Mouse (Mus musculus): ENCODE results near the gene Thrb.

- TF ChIP-seq CTCF (IDR thresholded peaks at IDR 0.05; ENCODE audit: control insufficient read depth, insufficient read depth, low read length) = no peak
- no peak for TF ChIP-seq POLR2A (IDR thresholded peaks at IDR 0.05; ENCODE audit: borderline replicate concordance, control insufficient read depth, low read depth, low read length)
These were observed 53.3 kb downstream of the Thrb start for GRCm38 (mm10) chr14:17713297-17713904.
